Mouse (Mus musculus) CD8-positive naive resting alpha-beta T cell, adult 57 days (primary cell): ENCODE measurements around the gene P4ha3. TPM values are rescaled to one million over a fixed set of nuclear protein-coding genes. Genes with fewer than 3 reads are reported as not detected.

Experiments
- total RNA-seq: library from RNA; stranded (reverse); gene quantifications from one replicate; pipeline ENCODE4 v1.2.4, GENCODE M21; 2023

P4ha3 gene
- total RNA-seq: not detected

DNA sequence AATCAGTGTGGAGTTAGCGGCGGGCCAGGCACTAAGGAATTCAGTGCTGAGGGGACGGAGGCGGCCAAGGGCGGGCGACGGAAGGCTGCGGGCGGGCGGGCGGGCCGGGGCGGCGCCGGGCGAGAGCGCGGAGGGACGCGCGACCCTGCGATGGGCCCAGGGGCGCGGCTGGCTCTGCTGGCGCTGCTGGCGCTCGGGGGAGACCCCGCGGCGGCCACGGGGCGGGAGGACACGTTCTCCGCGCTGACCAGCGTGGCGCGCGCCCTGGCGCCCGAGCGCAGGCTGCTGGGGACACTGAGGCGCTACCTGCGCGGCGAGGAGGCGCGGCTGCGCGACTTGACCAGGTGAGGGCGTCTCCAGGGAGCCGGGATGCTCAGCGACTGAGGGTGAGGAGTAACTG lies at the start of gene P4ha3:
P4ha3 (plus strand) TSS at position 138 of the 400 bp plus-strand sequence.

Other genes starting within 250 kb of the P4ha3 start
- gene Pold3, start 164.0 kb upstream of the P4ha3 start, total RNA-seq: 50.1 TPM
- gene Lipt2, start 126.2 kb upstream of the P4ha3 start, total RNA-seq: 1.5 TPM
- not detected for gene Kcne3, start 109.0 kb upstream of the P4ha3 start, total RNA-seq
- gene Pgm2l1, start 58.1 kb upstream of the P4ha3 start, total RNA-seq: 30.6 TPM
- gene C2cd3, start 86.7 kb downstream of the P4ha3 start, total RNA-seq: 71.2 TPM
- gene Ppme1, start 86.8 kb downstream of the P4ha3 start, total RNA-seq: 45.7 TPM
- gene Ucp3, start 187.5 kb downstream of the P4ha3 start, total RNA-seq: 0.86 TPM
- gene Ucp2, start 207.8 kb downstream of the P4ha3 start, total RNA-seq: 845 TPM
- 3.7 TPM for gene Dnajb13, start 229.4 kb downstream of the P4ha3 start, total RNA-seq